Mouse (Mus musculus) adrenal gland, postnatal 10 days (tissue): ENCODE data around the gene Eif3a. TPM values are rescaled to one million over a fixed set of nuclear protein-coding genes. Genes with fewer than 3 reads are reported as not detected.

Experiments
- DNase-seq: peaks from one replicate; pipeline ENCODE4 v3.0.0; 2021; ENCODE audit warnings: mixed read lengths
- long read RNA-seq, 2 experiments: library from polyadenylated mRNA; stranded (forward); transcript quantifications; one replicate each; pipeline ENCODE4 v2.0.0; 2021
- total RNA-seq, 2 experiments: library from RNA; stranded (reverse); gene quantifications; 2 replicates each; pipeline ENCODE4 v1.2.3; 2021

Eif3a gene
- total RNA-seq: 100 to 1,000 TPM; 144 to 147 TPM
- long read RNA-seq, experiment 1, full-length matches to known transcripts: 42 of 95 reads
- long read RNA-seq, experiment 1, partial matches to known transcripts: 47 of 95 reads
- long read RNA-seq, experiment 1, other reads (novel, unspliced or antisense): 6 of 95 reads
- long read RNA-seq, experiment 2, full-length matches to known transcripts: 34 of 44 reads
- long read RNA-seq, experiment 2, partial matches to known transcripts: 2 of 44 reads
- long read RNA-seq, experiment 2, other reads (novel, unspliced or antisense): 8 of 44 reads

DNA sequence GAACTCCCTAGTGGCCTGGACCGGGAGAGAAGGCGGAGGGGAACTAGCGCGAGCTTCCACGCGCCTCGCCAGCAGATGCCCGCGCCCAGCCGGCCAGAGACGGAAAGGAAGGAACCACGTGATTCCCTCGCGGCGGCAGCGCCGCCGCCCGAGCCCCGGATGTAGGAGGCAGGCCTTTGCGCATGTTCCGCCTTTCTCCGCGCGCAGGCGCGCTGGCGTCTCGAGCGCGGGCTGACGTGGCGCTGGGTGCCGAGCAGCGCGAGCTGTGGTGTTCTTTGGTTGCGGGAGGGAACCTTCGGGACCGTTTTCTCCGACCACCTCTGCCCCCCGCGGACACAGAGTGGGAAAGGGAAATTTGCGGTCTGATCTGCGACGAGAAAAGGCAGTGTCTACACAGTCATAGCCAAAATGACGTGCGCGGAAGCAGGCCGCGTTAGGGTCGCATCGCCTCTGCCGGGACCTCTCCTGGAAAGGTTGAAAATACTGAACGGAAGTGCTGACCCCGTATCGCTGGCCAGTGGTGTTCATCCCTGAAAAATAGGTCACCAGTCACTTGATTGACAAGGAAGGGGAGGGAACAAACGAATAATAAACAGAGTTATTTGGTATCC lies at the start of gene Eif3a:
TSS of gene Eif3a (minus strand) at position 108 of the 611 bp plus-strand sequence.
- peak; percentile 96 for DNase-seq

GRCm38 (mm10) chr19:60837747-60838146 lies 47.3 kb upstream of the Eif3a start:
- DNase-seq: peak; percentile 91

- no peak for DNase-seq
Measured at GRCm38 (mm10) chr19:60818677-60819076, 28.2 kb upstream of the Eif3a start.

- no peak for DNase-seq
Measured at GRCm38 (mm10) chr19:60813133-60813532, 22.7 kb upstream of the Eif3a start.

GRCm38 (mm10) chr19:60812036-60812389 lies 21.6 kb upstream of the Eif3a start:
- no peak for DNase-seq

DNA sequence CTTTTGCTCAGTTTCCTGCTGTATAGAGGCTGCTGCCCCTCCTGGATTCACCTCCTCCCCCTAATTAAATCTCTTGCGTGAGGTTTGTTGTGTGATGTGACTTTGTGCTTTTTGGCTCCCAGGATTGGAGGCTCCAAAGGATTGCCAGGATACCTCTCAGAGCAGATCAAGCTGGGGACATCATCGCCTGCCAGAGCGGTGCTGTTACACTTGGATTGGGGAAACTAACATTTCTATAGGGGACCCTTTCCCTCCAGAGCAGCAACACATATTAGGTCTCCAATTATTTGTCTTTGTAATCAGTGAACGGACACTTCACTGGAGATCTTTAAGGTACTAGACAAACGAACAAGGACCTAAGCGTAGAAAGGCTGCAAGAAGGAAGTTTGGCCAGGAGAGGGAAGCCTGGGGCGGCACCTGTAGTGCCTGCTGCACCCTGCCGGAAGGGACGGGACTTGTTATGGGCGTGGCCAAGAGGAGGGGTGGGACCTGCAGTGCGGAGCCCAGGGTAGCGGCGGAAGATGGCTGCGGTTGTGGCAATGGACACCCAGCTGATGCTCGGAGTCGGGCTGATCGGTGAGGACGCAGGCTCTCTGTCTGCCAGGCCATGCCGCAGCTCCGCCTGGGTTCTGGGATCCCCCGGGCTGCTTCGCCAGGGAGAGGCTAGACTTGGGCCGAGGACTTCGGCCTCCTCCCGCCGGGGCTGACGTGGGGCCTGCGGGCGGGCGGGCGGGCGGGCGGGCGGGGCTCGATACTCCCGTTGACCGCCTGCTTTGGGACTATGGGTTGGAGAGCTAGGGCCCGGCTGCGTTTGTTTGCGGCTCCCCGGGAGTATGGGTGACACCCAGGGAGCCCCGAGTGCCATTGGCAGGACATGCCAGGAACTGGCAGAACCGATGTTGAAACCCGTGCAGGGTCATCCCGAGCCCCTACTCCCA lies 20.9 kb upstream of the Eif3a start, which contains the start of gene Fam45a:
TSS of gene Fam45a (plus strand) at position 488 of the 938 bp plus-strand sequence.
- DNase-seq: peak; percentile 94

DNA sequence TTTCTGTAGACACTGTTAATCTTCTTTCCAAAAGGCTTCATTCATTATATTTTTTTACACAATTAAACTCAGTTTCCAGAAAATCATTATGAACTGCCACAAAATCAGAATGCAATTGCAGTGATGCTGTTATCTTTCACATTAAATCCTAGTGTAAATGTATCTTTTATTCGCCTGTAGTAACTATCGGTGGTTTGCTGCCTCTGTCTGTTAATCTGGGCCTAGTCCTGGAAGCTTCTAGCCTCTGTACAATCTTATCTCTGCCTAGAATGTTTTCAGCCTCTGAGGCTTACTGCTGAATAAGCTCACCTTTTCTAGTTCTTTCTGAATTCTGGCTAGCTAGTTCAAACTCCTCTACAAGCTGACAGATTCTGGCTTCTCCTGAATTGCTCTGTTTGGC lies 19.5 kb upstream of the Eif3a start:
- no peak for DNase-seq

DNA sequence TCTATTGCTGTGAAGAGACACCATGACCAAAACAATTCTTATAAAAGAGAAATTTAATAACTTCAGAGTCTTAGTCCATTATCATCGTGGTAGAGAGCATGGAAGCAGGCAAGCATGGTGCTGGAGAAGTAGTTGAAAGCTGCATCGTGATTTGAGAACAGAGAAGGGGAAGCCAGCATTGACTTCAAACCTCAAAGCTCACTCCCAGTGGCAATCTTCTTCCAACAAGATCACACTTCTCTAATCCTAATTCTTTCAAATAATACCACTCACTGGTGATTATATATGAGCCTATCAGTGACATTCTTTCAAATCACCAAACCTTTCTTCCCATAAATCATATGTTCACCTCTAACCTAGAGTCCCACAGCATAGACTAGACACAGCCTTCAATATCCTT lies 14.4 kb upstream of the Eif3a start:
- no peak for DNase-seq

- no peak for DNase-seq
Measured at GRCm38 (mm10) chr19:60799867-60800569, 9.6 kb upstream of the Eif3a start.

GRCm38 (mm10) chr19:60797415-60797814 lies 7.0 kb upstream of the Eif3a start:
- DNase-seq: no peak

GRCm38 (mm10) chr19:60795244-60795643 lies 4.8 kb upstream of the Eif3a start:
- DNase-seq: peak; percentile 62

DNA sequence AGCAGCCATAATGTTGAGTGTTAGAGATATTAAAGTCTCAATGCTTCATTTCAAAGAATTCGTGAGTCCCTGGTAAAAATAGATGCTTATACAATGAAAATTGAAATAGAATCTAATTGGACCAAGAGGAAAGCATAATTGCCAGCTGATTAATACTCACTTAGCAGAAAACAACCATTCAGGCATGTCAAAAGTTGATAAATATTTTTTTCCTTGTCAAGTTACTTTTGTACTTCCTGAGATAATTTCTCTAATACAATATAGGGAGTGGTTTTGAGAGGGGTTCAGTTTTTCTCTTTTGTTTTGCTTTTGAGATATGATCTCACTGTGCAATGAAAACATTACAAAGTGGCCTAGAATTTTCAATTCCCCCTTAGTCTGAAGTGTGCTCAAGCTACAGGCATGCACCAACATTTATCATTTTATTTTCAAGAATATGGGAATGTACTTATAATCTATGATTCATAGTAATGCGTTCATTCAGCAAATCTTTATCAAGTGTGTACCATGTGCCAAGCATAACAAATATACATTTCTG lies 2.8 kb upstream of the Eif3a start:
- DNase-seq: no peak

DNA sequence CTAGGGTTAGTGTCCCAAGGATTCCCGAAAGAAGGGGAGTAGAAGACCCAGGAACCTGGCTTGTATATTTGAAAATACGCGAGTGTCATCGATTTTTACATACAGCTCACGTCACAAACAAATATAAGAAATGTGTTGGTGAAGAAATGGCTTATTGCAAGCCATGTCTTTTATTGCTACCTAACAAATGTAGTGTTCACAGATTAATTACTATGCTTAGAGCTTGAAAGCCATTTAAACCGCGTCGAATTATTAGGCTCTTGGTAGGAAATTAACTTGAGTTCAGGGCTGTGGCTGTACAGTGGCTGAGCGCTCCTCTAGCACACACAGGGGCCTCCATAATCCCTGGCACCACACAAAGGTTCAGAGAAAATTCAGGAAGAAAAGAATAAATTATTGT lies 706 bp upstream of the Eif3a start:
- DNase-seq: no peak

- DNase-seq: peak; percentile 72
Measured at GRCm38 (mm10) chr19:60789919-60790506, 445 bp downstream of the Eif3a start.

GRCm38 (mm10) chr19:60789452-60789851 lies 1.0 kb downstream of the Eif3a start:
- DNase-seq: no peak

GRCm38 (mm10) chr19:60788214-60788960 lies 2.1 kb downstream of the Eif3a start:
- DNase-seq: no peak

GRCm38 (mm10) chr19:60787465-60788150 lies 2.9 kb downstream of the Eif3a start:
- DNase-seq: no peak

GRCm38 (mm10) chr19:60784712-60785111 lies 5.7 kb downstream of the Eif3a start:
- DNase-seq: no peak

GRCm38 (mm10) chr19:60782034-60782433 lies 8.4 kb downstream of the Eif3a start:
- no peak for DNase-seq

GRCm38 (mm10) chr19:60773366-60773765 lies 17.1 kb downstream of the Eif3a start:
- DNase-seq: peak; percentile 40
